Mouse (Mus musculus) forebrain, embryonic 10.5 days (tissue): Measurements from ENCODE around the gene Plod2. TPM values are rescaled to one million over a fixed set of nuclear protein-coding genes. Genes with fewer than 3 reads are reported as not detected.

Experiments used
- DNase-seq: peaks from one replicate; pipeline ENCODE4 v3.0.0-alpha.2; 2017; ENCODE audit warnings: low spot score; ENCODE audit errors: extremely low spot score
- H3K27ac ChIP-seq: fragments of 300-500 bp; sonication (generic); 2 replicates; pipeline ENCODE4 v1.5.1; 2016; ENCODE audit warnings: mild to moderate bottlenecking
- H3K27me3 ChIP-seq: fragments of 300-500 bp; sonication (generic); 2 replicates; pipeline ENCODE4 v1.6.1; 2016; ENCODE audit warnings: mild to moderate bottlenecking; ENCODE audit not compliant: poor library complexity, severe bottlenecking
- H3K36me3 ChIP-seq: fragments of 300-500 bp; sonication (generic); replicated peaks from 2 replicates; pipeline ENCODE4 v1.6.1; 2016; ENCODE audit warnings: mild to moderate bottlenecking, moderate library complexity
- H3K4me1 ChIP-seq: fragments of 300-500 bp; sonication (generic); 2 replicates; pipeline ENCODE4 v1.6.1; 2016
- H3K4me3 ChIP-seq: fragments of 300-500 bp; sonication (generic); 2 replicates; pipeline ENCODE4 v1.5.1; 2016; ENCODE audit warnings: mild to moderate bottlenecking, moderate library complexity
- H3K9me3 ChIP-seq: fragments of 300-500 bp; sonication (generic); 2 replicates; pipeline ENCODE4 v1.6.1; 2016; ENCODE audit warnings: mild to moderate bottlenecking, moderate library complexity
- WGBS: fragments of 180-500 bp; shearing (Covaris S2); methylation state at CpG from one replicate; pipeline ENCODE4 v1.1.7; 2016; 5-methylcytosine and 5-hydroxymethylcytosine counted together
- polyA plus RNA-seq: library from polyadenylated mRNA; unstranded; fragments of >200 nt; fragmentation: Nextera tagmentation; extraction: Ambion mirVana; gene quantifications from 2 replicates; pipeline ENCODE4 v1.2.1, GENCODE M21; 2016

The Plod2 gene
- 22.1 and 25.4 TPM in 2 replicates for polyA plus RNA-seq

DNA sequence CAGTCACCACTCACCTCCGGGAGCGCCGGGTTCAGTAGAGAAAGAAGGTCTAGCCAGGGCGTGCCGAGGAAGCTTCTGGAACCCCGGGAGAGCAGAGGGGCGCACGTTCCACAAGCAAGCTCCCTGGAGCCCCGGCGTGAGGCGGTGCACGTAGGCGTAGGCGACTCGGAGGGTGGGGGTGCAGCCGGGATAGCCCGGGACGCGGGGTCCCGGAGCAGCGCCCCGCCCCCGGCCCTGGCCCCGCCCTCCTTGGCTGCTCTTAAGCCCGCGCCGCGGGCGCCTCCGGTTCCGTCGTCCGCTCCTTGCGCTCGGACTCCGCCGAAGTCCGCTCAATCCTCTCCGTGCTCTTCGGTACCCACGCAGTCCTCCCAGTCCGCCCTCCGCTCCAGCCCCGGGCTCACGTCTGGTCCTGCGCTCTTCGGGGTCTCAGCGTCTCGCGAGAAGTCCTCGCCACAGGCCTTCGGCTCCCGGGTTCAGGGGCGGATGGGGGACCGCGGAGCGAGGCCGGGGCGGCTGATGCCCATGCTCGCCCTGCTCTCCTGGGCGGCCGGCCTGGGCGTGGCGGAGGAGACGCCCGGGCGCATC, at the start of gene Plod2:
Gene Plod2 (plus strand): TSS at position 247 of the 585 bp plus-strand sequence.
- peak; percentile 73 for DNase-seq
- H3K36me3 ChIP-seq, result no peaks in the 10 kb centered on the region
- WGBS, result under 1% methylated on average over 64 of the region's 67 CpGs
- peak within 1 kb of the TSS; percentile 91 for H3K27ac ChIP-seq
- peak within 1 kb of the TSS; percentile 81 for H3K4me3 ChIP-seq
- peaks cover 7% of the 10 kb centered on the region; the same call in 1 of the 2 replicates for H3K27me3 ChIP-seq
- peaks cover 32% of the 10 kb centered on the region for H3K4me1 ChIP-seq
- no peaks in the 10 kb centered on the region for H3K9me3 ChIP-seq

DNA sequence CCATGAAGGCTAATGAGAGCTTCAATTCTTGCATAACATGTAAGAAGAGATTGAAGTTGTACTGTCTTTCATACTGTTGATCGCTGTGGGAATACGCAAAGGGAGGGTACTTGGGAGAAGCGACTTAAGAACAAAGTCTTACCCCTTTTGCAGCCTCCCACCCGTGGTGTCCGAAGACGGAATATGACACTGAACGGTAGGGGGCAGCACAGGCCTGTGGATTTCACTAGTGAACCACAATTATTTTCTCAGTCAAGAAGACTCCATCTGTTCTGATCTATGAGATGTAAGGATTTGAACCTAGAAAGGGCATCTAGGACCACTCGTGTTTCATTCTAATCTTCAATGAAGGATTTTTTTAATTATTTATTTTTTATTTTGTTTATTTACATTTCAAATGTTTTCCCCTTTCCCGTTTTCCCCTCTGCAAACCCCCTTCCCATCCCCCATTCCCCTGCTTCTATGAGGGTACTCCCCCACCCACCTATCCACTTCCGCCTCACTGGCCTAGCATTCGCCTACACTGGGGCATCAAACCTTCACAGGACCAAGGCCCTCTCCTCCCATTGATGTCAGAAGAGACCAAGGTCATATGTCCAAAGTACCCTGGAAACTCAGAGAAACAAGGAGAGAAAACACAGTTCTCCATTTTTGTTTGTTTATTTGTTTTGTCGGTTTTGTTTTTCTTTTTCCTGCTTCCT, 42.2 kb upstream of the Plod2 start:
- WGBS, result 52% methylated on average over 12 of the region's 12 CpGs
- Histone ChIP-seq H3K27me3 (no peaks in the 10 kb centered on the region), H3K27ac (no peak overlapping the region), H3K4me3 (no peak overlapping the region), H3K9me3 (no peaks in the 10 kb centered on the region), H3K36me3 (no peaks in the 10 kb centered on the region), H3K4me1 (no peaks in the 10 kb centered on the region)
- DNase-seq, result peak; percentile 73

DNA sequence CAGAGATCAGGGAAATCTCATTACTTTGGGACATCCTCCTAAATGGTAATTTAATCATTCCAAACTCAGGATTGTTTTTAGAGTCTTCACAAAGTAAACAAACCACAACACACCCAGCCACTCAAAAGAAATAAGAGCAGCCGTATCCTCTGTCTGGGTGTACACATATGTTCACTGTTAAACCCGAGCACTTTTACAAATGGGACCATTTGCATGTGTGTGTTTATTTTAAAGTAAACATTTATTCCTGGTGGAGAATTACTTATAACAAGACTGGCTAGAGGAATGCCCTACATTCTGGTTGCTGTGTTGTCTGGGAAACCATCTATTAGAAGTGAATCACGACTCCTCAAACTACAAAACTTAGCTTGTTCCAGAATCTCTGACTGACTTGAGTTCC, 37.8 kb upstream of the Plod2 start:
- Histone ChIP-seq H3K4me3 (no peak overlapping the region), H3K9me3 (no peaks in the 10 kb centered on the region), H3K27ac (no peak overlapping the region), H3K4me1 (no peaks in the 10 kb centered on the region), H3K27me3 (no peaks in the 10 kb centered on the region), H3K36me3 (no peaks in the 10 kb centered on the region)
- DNase-seq, result no peak
- WGBS, result 76% methylated on average over 3 of the region's 3 CpGs

DNA sequence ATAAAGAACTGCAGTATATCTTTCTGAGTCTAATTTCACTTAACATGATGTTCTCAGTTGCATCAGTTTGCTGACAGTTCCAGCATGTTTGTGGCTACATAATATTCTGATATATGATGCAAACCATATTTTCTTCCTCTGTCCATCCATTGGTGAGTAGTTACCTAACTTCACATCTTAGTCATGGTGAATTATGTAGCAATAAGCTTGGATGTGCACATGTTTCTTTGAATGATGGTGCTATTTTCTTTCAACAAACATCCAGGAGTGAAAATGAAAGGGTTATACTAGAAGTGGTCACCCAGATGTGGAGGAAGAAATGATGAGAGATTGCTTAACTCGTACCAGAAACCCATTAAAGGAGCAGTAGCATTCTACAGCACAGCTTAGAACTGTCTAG, 37.1 kb upstream of the Plod2 start:
- WGBS, result 89% methylated on average over 1 of the region's 1 CpGs
- Histone ChIP-seq H3K9me3 (no peaks in the 10 kb centered on the region), H3K4me1 (no peaks in the 10 kb centered on the region), H3K4me3 (no peak overlapping the region), H3K36me3 (no peaks in the 10 kb centered on the region), H3K27me3 (no peaks in the 10 kb centered on the region), H3K27ac (no peak overlapping the region)
- DNase-seq, result no peak

DNA sequence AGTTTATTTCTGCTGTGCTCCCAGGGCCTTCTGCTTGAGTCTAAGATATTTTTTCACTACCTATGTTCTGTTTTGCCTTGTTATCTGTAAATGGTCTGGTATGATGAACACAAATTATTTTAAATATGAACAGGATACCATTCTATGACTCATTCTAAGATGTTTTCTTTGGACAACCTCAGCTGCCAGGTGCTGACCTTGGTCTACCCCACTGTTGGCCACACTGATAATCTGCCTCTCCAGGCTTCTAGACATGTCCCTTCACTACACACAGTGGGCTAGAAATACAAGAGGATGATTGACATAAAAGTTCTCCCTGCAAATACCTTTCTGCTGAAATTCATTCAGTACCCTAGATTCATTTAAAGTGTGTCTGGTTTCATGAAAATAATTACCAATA, 30.3 kb upstream of the Plod2 start:
- no peak overlapping the region for H3K27ac ChIP-seq
- no peaks in the 10 kb centered on the region; the same call in 1 of the 2 replicates for H3K9me3 ChIP-seq
- no peak for DNase-seq
- no peaks in the 10 kb centered on the region for H3K4me1 ChIP-seq
- H3K36me3 ChIP-seq, result no peaks in the 10 kb centered on the region
- no peaks in the 10 kb centered on the region for H3K27me3 ChIP-seq
- H3K4me3 ChIP-seq, result no peak overlapping the region

DNA sequence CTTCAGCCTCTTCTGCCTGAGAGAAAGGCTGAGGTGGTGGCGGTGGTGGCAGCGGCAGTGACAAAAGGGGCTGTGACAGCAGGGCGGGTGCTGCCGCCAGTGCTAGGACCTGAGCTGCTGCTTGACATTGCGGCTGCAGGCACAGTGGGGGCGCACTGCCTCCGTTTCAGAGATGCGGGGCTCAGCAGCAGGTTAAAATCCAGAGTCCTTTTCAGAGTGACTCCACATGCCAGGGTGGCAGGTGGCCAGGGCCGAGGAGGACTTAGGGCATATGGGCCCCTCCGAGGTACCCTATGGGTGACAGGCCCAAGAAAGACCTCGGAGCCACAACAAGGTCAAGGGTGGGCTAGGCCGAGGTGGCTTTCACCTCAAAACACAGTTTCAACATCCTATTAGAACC, 25.0 kb upstream of the Plod2 start:
- Histone ChIP-seq H3K4me1 (no peaks in the 10 kb centered on the region), H3K9me3 (peaks cover 22% of the 10 kb centered on the region), H3K27ac (no peak overlapping the region), H3K27me3 (no peaks in the 10 kb centered on the region), H3K36me3 (0 out of 2 replicates have a peak, but pooled peaks cover 3% of the 10 kb centered on the region), H3K4me3 (no peak overlapping the region)
- no peak for DNase-seq
- 94% methylated on average over 12 of the region's 12 CpGs for WGBS

DNA sequence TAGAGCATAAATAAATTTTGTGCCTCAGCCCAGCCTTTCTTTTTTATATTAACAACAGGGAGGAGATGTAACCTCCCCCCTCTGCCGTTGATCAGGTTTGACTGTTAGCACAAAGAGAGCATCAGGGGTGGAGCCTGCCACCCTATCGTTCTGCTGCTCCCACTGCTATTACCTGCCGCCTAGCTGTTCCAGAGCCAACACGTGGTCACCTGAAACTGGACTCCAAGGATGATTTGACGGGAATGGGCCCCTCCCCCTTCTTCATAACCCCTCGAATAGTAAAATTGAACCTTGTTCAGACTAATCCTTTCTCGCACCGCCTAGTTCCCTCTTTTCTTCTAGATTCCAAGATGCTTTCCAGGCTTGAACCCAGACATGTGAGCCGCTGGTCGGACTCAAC, 21.3 kb upstream of the Plod2 start:
- no peak for DNase-seq
- Histone ChIP-seq H3K27ac (no peak overlapping the region), H3K4me3 (no peak overlapping the region), H3K9me3 (peaks cover 22% of the 10 kb centered on the region), H3K4me1 (no peaks in the 10 kb centered on the region), H3K27me3 (no peaks in the 10 kb centered on the region), H3K36me3 (0 out of 2 replicates have a peak, but pooled peaks cover 3% of the 10 kb centered on the region)
- 91% methylated on average over 10 of the region's 10 CpGs for WGBS

DNA sequence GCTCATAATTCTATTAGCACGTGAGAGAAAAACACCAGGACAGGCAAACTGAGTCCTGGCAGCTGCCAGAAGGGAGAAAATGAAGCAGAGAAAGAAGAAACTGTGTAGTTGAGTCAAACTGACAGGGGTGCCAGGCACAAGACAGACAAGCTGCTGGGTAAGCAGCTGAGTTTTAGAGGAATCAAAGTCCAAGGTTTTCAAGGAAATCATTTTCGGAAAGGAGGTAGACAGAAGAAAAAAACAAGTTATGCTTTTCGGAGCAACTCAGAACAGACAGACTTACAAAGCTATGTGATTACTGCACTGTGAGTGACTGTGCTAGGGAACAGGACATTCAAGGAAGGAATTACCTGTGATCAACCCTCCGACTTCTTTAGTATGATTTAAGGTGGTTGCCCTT, 17.5 kb upstream of the Plod2 start:
- no peaks in the 10 kb centered on the region for H3K4me1 ChIP-seq
- DNase-seq, result no peak
- H3K27ac ChIP-seq, result no peak overlapping the region
- no peak overlapping the region for H3K4me3 ChIP-seq
- H3K27me3 ChIP-seq, result no peaks in the 10 kb centered on the region
- no peaks in the 10 kb centered on the region for H3K36me3 ChIP-seq
- WGBS, result 86% methylated on average over 4 of the region's 4 CpGs
- peaks cover 9% of the 10 kb centered on the region; the same call in 1 of the 2 replicates for H3K9me3 ChIP-seq

DNA sequence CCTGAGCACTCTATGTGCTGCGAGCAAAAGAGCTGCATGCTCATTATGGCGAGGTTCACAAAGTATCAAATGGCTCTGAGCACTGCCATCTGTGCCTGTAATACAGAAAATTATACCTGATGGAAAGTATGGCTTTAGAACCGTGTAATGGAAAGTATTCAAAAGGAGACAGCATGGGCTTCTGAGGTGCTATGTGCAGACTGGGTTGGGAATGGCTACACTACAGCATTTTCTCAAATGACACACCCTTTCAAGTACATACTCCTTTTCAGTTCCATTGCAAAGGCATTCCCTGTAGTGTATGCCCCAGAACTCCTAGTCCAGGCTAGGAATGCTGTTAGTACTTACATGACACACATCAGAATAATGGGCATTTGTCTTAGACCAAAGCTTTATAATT, 12.0 kb upstream of the Plod2 start:
- no peaks in the 10 kb centered on the region for H3K9me3 ChIP-seq
- whole genome bisulfite sequencing, result 85% methylated on average over 3 of the region's 3 CpGs

DNA sequence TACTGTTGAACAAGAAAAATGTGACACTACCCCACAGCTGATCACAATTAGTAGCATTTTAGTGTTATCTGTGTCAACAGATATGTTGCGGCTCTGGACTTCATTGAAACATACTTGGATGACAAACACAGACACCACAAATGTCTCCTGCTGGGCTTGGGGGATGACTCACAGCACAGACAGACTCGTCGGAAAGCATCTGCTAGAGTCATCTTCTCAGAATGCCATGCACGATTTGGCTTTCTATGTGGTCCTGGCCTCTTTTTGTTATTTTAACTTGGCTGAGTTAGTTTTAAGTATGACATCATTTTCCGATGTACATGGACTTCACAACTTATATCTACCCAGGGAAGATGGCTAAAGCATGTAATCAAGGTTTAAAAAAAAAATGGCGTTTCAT, 4.3 kb upstream of the Plod2 start:
- Histone ChIP-seq H3K4me3 (no peak overlapping the region), H3K9me3 (no peaks in the 10 kb centered on the region), H3K4me1 (peaks cover 8% of the 10 kb centered on the region), H3K36me3 (no peaks in the 10 kb centered on the region), H3K27ac (no peak overlapping the region), H3K27me3 (peaks cover 7% of the 10 kb centered on the region; the same call in 1 of the 2 replicates)
- 87% methylated on average over 6 of the region's 6 CpGs for WGBS
- no peak for DNase-seq

More for the DNA sequence above, 12.0 kb upstream of the Plod2 start:
- Histone ChIP-seq H3K27ac (no peak overlapping the region), H3K36me3 (no peaks in the 10 kb centered on the region), H3K4me1 (no peaks in the 10 kb centered on the region), H3K27me3 (no peaks in the 10 kb centered on the region), H3K4me3 (no peak overlapping the region)
- no peak for DNase-seq

DNA sequence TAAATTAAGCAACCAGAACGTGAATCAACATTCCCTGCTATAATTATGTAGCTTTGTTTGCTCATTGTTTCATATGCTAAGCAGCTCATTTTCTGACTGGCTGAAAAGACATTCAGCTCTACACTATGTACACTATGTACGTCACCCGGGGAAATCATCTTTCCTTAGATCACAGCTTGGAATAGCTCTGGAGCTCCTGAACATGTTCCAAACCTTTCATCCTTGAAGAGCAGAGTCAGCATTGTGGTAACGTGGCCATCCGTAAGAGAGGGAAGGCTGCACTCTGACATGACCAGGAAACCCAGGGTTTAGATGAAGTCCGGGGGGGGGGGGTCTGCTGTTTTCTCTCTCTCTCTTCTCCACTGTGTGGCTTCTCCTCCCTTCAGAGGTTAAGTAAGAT, 3.8 kb upstream of the Plod2 start:
- DNase-seq, result no peak
- WGBS, result 88% methylated on average over 6 of the region's 6 CpGs
- H3K27ac ChIP-seq, result no peak overlapping the region
- no peaks in the 10 kb centered on the region for H3K36me3 ChIP-seq
- H3K9me3 ChIP-seq, result no peaks in the 10 kb centered on the region
- H3K27me3 ChIP-seq, result peaks cover 7% of the 10 kb centered on the region; the same call in 1 of the 2 replicates
- no peak overlapping the region for H3K4me3 ChIP-seq
- peaks cover 13% of the 10 kb centered on the region for H3K4me1 ChIP-seq

DNA sequence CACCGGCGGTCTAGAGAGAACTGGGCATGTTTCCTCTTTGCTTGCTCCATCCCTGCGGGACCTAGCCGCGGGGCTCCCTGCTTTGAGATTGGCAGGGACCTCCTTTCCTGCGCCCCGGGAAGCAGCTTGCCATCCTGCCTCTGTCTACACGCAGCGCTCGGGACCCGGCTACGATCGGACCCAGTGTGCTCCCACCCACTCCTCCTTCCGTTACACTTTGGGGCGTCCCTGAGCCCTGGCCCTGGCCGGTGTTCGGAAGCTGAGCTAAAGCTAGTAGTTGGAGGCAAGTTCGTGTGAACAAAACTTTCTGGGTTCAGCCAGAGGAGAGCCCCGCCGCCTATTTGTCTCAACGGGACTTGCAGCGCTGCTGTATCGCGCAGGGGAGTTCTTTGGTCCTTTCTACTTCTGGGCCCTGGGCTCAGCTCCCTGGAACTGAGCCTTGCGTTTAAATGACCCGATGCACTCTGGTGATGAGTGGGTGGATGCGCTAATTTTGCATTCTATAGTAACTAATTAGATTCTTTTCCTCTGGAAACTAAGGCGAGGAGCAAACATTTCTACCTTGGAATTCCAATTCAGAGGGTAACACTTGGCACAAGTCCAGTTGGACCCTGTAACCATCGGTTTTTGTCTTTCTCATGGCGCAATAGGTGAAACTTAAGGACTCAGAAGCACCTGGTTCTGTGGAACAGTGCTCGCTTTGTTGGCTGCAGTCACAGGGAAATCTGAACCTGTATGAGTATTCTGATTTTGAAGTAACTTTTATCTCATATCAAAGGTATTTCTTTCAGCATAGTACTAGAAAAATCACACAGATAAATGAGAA, 781 bp downstream of the Plod2 start:
- WGBS, result 3% methylated on average over 31 of the region's 31 CpGs

More for the DNA sequence above, 781 bp downstream of the Plod2 start:
- Histone ChIP-seq H3K27ac (peak overlapping the region; percentile 91), H3K4me3 (peak overlapping the region; percentile 81), H3K4me1 (peaks cover 32% of the 10 kb centered on the region), H3K9me3 (no peaks in the 10 kb centered on the region), H3K36me3 (peaks cover 2% of the 10 kb centered on the region), H3K27me3 (peaks cover 7% of the 10 kb centered on the region; the same call in 1 of the 2 replicates)
- peak; percentile 68 for DNase-seq
